Mouse (Mus musculus) heart, adult 2 months (tissue): ENCODE measurements around the gene Immt. TPM values are rescaled to one million over a fixed set of nuclear protein-coding genes. Genes with fewer than 3 reads are reported as not detected.
A peak's percentile ranks its signal among the peaks of the same experiment; 100 is the strongest.
"Not testable (repeated sequence)": the region's sequence is repeated elsewhere in the genome, so short reads cannot be mapped to it uniquely, and the experiment has no call there.

ENCODE experiments used
- DNase-seq, 2 experiments: peaks; one replicate each; pipeline ENCODE4 v3.0.0; 2021
- H3K27ac ChIP-seq: fragments of 200-600 bp; 2 replicates; pipeline ENCODE4 v1.8.1; 2022
- H3K27me3 ChIP-seq: fragments of 200-500 bp; 2 replicates; pipeline ENCODE4 v1.6.1; 2012; ENCODE audit warnings: mild to moderate bottlenecking, low read length, inconsistent platforms, mixed read lengths; ENCODE audit not compliant: control insufficient read depth, insufficient read depth
- H3K36me3 ChIP-seq: fragments of 200-500 bp; 2 replicates; pipeline ENCODE4 v1.6.1; 2012; ENCODE audit warnings: low read length, inconsistent platforms; ENCODE audit not compliant: control insufficient read depth, insufficient read depth
- H3K4me1 ChIP-seq: fragments of 200-500 bp; 2 replicates; pipeline ENCODE4 v1.6.1; 2011; ENCODE audit warnings: low read length; ENCODE audit not compliant: control insufficient read depth, insufficient read depth
- H3K4me3 ChIP-seq: fragments of 200-600 bp; 2 replicates; pipeline ENCODE4 v1.8.1; 2022
- H3K79me2 ChIP-seq: fragments of 200-500 bp; replicated peaks from 2 replicates; pipeline ENCODE4 v1.6.1; 2012; ENCODE audit warnings: mild to moderate bottlenecking, inconsistent platforms, low read length, moderate library complexity, mixed read lengths; ENCODE audit not compliant: control insufficient read depth, insufficient read depth
- H3K9ac ChIP-seq: fragments of 200-500 bp; 2 replicates; pipeline ENCODE4 v1.6.1; 2012; ENCODE audit warnings: low read depth, mild to moderate bottlenecking, control low read depth, inconsistent platforms, low read length, mixed read lengths
- CTCF ChIP-seq: fragments of 200-600 bp; IDR thresholded peaks from 2 replicates; pipeline ENCODE4 v1.8.1; 2022; ENCODE audit warnings: antibody characterized with exemption, mild to moderate bottlenecking, moderate library complexity
- EP300 ChIP-seq: fragments of 200-500 bp; IDR thresholded peaks from 2 replicates; pipeline ENCODE4 v1.6.1; 2011; ENCODE audit warnings: low read depth, low read length, control low read depth; ENCODE audit not compliant: insufficient read depth
- POLR2A ChIP-seq: fragments of 200-500 bp; IDR thresholded peaks from 2 replicates; pipeline ENCODE4 v1.6.1; 2011; ENCODE audit warnings: mild to moderate bottlenecking, low read depth, low read length, control low read depth; ENCODE audit not compliant: insufficient read depth
- WGBS: fragments of 180-500 bp; shearing (Covaris S2); methylation state at CpG from one replicate; pipeline ENCODE4 v1.1.7; 2018; 5-methylcytosine and 5-hydroxymethylcytosine counted together
- intact Hi-C: fragments of 180-260 bp; cut with DNase I; formaldehyde crosslinking; loops from one replicate; pipeline ENCODE4 v1.15.1; 2025
- polyA plus RNA-seq: library from polyadenylated mRNA; depleted of rRNA; stranded (reverse); fragments of >200 nt; gene quantifications from 2 replicates; pipeline ENCODE4 v1.2.3, GENCODE M21; 2012; rRNA removed
- total RNA-seq, 2 experiments: library from RNA; stranded (reverse); gene quantifications; 2 replicates each; pipeline ENCODE4 v1.2.3; 2021

Gene Immt
- total and polyA plus RNA-seq, 3 experiments = 174 to 624 (median 552) TPM

DNA sequence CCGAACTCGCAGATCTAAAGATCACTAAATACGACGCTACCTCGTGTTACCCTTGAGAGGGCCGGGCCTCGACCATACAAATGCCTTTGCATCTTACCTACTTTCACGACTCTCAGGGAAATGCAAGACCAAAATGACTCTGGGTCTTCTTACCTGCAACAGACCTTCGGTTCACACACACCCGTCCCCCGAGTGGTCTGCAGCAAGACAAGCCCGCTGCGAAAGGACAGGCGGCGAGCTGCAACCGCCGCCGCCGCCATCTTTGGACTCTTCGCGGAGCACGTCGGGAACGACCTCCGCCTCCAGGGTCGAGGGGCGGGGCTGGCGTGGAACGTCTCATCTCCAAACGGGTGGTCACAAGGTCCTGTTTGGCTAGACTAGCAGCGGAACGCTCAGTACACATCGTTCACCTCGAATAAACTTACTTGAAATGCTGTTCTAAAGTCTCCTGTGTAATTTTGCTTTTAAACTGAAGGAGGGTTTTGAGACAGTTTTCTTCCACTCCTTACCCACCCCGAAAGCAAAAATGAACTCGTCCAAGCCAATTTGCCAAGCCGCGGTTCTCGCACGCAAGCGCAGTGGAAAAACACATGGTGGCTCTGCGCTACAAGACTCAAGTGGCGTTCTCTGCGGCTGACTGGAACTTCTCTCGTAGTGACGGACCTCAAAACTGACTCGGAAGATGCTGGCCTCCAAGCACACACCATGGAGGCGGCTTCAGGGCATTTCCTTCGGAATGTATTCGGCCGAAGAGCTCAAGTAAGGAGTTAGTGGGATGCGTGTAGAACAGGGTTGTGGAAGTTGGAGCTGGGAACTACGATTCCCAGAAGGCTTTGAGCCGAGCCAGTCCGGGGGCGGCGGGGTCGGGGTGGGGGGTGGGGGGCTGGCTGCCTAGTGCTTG, 77.6 kb downstream of the Immt start, which contains the start of the genes Ptcd3 and Polr1a:
Gene Ptcd3 (minus strand): TSS at position 270 of the 901 bp plus-strand sequence.
Gene Polr1a (plus strand): TSS at position 573 of the 901 bp plus-strand sequence.
- Histone ChIP-seq H3K9ac (peak within 1 kb of the TSS; percentile 70), H3K27ac (peak within 1 kb of the TSS; percentile 100), H3K27me3 (no peaks in the 10 kb centered on the region), H3K79me2 (no peaks in the 10 kb centered on the region), H3K36me3 (peaks cover 7% of the 10 kb centered on the region), H3K4me1 (peaks cover 5% of the 10 kb centered on the region), H3K4me3 (peak within 1 kb of the TSS; percentile 88)
- intact Hi-C loops = no loop called here
- under 1% methylated on average over 58 of the region's 58 CpGs for WGBS
- TF ChIP-seq POLR2A (peak; percentile 86), EP300 (no peak), CTCF (no peak)
- peak; percentile 91 to 94 for DNase-seq

DNA sequence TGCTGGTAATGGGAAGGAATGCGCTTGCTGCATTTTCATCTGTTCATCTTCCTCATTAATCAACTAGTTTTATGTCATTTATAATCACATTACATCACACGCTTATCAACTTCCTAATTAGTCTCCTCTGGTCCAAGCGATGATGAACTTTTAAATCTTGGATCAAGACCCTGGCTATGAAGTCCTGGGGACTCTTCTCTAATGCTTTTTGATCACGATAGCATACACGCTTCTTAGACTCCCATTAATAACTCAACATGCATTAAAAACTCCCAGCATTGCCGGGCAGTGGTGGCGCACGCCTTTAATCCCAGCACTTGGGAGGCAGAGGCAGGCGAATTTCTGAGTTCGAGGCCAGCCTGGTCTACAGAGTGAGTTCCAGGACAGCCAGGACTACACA, 78.3 kb downstream of the Immt start:
- H3K36me3 ChIP-seq = peaks cover 7% of the 10 kb centered on the region
- H3K79me2 ChIP-seq = no peaks in the 10 kb centered on the region
- H3K9ac ChIP-seq = no peak overlapping the region
- intact Hi-C loops = no loop called here
- peaks cover 5% of the 10 kb centered on the region for H3K4me1 ChIP-seq
- peak overlapping the region; percentile 100 for H3K27ac ChIP-seq
- H3K4me3 ChIP-seq = peak overlapping the region; percentile 88
- H3K27me3 ChIP-seq = no peaks in the 10 kb centered on the region
- TF ChIP-seq CTCF = no peak
- TF ChIP-seq POLR2A = no peak
- no peak for TF ChIP-seq EP300
- DNase-seq = no peak
- WGBS = 20% methylated on average over 10 of the region's 10 CpGs

DNA sequence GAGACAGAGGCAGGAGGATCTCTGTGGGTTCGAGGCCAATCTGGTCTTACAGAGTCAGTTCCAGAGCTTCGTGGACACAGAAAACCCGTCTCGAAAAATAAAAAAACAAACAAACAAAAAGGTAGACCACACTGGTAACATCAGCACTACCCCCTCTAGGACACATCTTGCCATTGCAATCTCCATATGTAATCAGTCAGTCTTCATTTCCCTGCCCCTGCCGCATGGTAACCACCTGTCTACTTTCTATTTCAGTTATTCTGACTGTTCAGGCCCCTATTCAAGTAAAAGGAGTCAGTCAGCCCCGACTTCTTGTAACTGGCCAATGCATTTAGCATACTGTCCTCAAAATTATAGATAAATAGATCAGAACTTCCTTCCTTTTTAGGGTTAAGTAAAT, 78.7 kb downstream of the Immt start:
- Histone ChIP-seq H3K4me1 (peaks cover 5% of the 10 kb centered on the region), H3K9ac (no peak overlapping the region), H3K27ac (no peak overlapping the region), H3K36me3 (peaks cover 6% of the 10 kb centered on the region), H3K79me2 (no peaks in the 10 kb centered on the region), H3K4me3 (peak overlapping the region; percentile 88; the same call in 1 of the 2 replicates), H3K27me3 (no peaks in the 10 kb centered on the region)
- DNase-seq = no peak
- 67% methylated on average over 6 of the region's 6 CpGs for WGBS
- intact Hi-C loops = no loop called here
- TF ChIP-seq POLR2A (no peak), EP300 (no peak), CTCF (peak; percentile 30)

DNA sequence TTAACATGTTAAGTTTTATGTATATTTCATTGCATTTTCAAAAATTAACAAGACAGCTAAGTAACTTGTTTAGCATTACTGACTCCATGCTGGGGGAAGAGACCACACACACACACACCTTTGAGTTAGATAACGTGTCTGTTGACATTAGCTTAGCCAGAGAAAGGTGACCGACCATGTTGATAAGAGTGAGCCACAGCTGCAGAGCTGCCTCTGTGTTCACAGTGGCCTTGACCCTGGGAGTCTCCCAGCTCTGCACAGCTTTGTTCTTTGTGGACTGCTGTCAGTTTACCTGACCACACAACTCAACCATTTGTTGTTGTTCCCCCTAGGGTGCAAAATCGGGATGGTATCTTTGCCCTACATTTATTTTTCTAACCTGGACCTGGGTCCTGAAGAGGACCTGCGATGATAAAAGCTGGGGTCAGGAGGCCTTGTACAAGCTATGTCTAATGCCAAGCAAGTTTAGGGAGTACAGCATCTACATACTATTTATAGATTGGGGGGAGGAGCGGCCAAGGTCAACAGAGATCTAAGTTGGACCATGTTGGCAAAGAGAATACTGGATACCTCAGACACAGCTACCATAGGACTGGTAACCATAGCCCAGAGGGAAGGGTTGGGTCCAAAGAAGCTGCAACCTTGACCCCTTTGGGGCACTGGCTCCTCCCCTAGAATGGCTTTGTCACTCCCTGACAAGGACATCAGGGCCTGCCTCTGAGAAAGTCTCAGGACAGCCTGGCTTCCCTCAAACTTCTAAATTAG, 80.7 kb downstream of the Immt start:
- TF ChIP-seq CTCF (no peak), EP300 (no peak), POLR2A (no peak)
- no peak overlapping the region for H3K9ac ChIP-seq
- peak overlapping the region; percentile 62 for H3K27ac ChIP-seq
- H3K27me3 ChIP-seq = no peaks in the 10 kb centered on the region
- H3K4me1 ChIP-seq = peaks cover 5% of the 10 kb centered on the region
- 38% methylated on average over 5 of the region's 5 CpGs for WGBS
- no peak overlapping the region for H3K4me3 ChIP-seq
- intact Hi-C loops = no loop called here
- peak in 1 of 2 experiments; percentile 29 for DNase-seq
- H3K36me3 ChIP-seq = peaks cover 3% of the 10 kb centered on the region
- no peaks in the 10 kb centered on the region for H3K79me2 ChIP-seq

DNA sequence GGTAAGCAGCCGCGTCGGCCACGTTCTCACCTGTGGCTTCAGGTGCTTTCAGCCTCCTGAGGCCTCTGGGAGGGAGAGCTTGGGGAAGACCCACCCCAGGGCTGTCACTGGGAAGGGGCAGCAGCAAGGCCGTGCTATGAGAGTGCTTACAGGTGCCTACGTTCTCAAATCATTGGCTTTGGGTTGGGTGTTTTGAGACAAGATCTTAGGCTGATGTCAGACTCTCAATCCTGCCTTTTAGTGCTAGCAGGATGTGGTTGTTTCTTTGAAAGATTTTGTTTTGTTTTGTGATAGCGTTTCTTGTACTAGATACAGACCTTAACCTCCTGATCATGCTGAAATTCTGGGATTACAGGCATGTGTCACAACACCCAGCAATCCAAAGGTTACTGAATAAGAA, 89.6 kb downstream of the Immt start:
- Histone ChIP-seq H3K9ac (no peak overlapping the region), H3K79me2 (no peaks in the 10 kb centered on the region), H3K4me1 (no peaks in the 10 kb centered on the region), H3K36me3 (no peaks in the 10 kb centered on the region), H3K27me3 (no peaks in the 10 kb centered on the region), H3K27ac (no peak overlapping the region), H3K4me3 (no peak overlapping the region)
- no peak for DNase-seq
- TF ChIP-seq CTCF (no peak), POLR2A (no peak), EP300 (no peak)
- intact Hi-C loops = no loop called here
- 92% methylated on average over 7 of the region's 7 CpGs for WGBS

DNA sequence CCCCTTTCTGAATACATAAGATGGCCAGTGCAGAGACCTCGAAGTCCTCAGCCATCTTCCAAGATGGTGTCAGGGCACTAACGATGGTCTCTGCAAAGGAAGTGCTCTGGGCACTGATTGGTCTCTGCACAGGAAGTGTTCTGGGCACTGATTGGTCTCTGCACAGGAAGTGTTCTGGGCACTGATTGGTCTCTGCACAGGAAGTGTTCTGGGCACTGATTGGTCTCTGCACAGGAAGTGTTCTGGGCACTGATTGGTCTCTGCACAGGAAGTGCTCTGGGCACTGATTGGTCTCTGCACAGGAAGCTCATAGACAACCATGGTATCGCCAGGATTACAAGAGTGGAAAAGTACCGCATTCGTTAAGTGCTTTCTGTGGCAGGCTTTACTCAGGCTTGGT, 94.1 kb downstream of the Immt start:
- H3K9ac ChIP-seq, H3K4me1 ChIP-seq, H3K4me3 ChIP-seq, intact Hi-C loops, H3K79me2 ChIP-seq, DNase-seq, H3K27me3 ChIP-seq, H3K27ac ChIP-seq, H3K36me3 ChIP-seq: not testable (repeated sequence)
- WGBS = 71% methylated on average over 5 of the region's 5 CpGs

Other genes with a start within 250 kb of the Immt start
- gene Kdm3a, start 198.3 kb upstream of the Immt start, total RNA-seq = 10 to 100 TPM; 17.7 to 18.2 TPM
- 8.2 and 17.8 TPM in 2 replicates for gene Kdm3a, start 198.3 kb upstream of the Immt start, polyA plus RNA-seq
- 10 to 100 TPM; 16.7 to 18.4 TPM for gene Reep1, start 123.8 kb upstream of the Immt start, total RNA-seq
- gene Reep1, start 123.8 kb upstream of the Immt start, polyA plus RNA-seq = 12.1 and 25.0 TPM in 2 replicates
- gene Mrpl35, start 4.4 kb upstream of the Immt start, total RNA-seq = 10 to 100 TPM; 48.2 to 49.0 TPM
- gene Mrpl35, start 4.4 kb upstream of the Immt start, polyA plus RNA-seq = 14.3 and 23.9 TPM in 2 replicates
- 100 to 1,000 TPM; 112 to 118 TPM for gene Ptcd3, start 77.4 kb downstream of the Immt start, total RNA-seq
- 41.9 and 79.8 TPM in 2 replicates for gene Ptcd3, start 77.4 kb downstream of the Immt start, polyA plus RNA-seq
- gene Polr1a, start 77.7 kb downstream of the Immt start, total RNA-seq = 10 to 100 TPM; 41.6 to 46.2 TPM
- gene Polr1a, start 77.7 kb downstream of the Immt start, polyA plus RNA-seq = 16.1 and 21.7 TPM in 2 replicates